Mouse (Mus musculus): ENCODE results near the gene 4930544G11Rik. TPM values are rescaled to one million over a fixed set of nuclear protein-coding genes. Genes with fewer than 3 reads are reported as not detected.

The 4930544G11Rik gene
- polyA plus RNA-seq, 1 experiment from 2014 or later = not detected

DNA sequence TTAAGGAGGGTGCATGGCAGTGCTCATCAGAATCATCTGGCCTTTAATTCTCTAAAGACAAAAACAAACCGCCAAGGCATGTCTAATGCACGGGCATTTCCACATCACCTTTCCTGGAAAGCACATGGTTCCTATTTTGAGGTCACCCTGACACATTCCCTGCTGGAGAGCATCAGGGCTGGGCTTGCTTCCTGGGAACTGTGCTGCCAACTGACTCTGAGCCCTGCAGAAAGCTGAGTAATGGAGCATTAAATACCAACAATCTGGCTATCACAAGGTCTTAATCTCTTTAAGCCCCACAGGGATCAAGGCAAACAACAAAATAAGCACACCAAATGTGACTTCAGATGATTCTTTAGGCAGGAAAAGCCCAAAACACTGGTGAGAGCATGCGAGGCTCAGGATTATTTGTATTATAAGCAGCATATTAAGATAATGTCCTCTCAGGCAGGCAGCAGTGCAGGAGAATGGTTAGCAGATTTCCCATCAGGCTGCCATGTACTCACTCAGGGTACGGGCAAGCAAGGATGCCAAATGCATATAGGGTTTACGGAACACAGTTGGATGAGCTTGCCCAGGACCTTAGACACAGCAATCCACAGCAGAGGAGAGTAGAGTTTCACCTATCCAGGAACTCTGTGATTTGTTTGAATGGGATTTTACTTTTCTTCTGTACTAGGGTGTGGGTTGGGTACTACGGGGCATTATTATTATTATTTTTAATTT is 17.1 kb downstream of the 4930544G11Rik start:
- Histone ChIP-seq H3K27ac (ENCODE audit: poor library complexity, severe bottlenecking) (no peak overlapping the region), H3K9me3 (replicated peaks) (no peaks in the 10 kb centered on the region), H3K4me1 (replicated peaks) (no peaks in the 10 kb centered on the region), H3K9ac (no peak overlapping the region), H3K4me3 (no peak overlapping the region), H3K36me3 (no peaks in the 10 kb centered on the region), H3K4me2 (no peak overlapping the region), H3K27me3 (replicated peaks) (no peaks in the 10 kb centered on the region)
- 60% methylated on average over 6 of the region's 6 CpGs for WGBS
- no peak for ATAC-seq (ENCODE audit: insufficient number of reproducible peaks, low FRiP score)

DNA sequence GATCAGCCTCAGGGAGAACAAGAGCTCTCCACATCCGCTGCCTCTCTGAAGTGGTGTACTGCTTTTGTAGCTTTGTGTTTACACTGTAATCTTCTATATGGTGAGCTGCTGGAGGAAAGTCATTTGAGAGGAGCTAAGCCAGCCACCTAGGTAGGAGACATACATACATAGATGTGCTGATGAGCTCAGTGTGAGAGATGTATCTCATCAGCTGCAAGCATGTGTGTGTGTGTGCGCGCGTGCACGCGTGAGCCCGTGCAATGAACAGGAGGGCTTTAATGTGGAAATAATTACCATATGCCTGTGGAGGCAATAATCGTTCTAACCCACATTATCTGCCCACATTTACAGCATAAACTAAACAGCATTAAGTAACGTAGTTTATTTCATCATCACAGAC is 18.0 kb downstream of the 4930544G11Rik start:
- Histone ChIP-seq H3K27me3 (replicated peaks) (no peaks in the 10 kb centered on the region), H3K36me3 (no peaks in the 10 kb centered on the region), H3K9me3 (replicated peaks) (no peaks in the 10 kb centered on the region), H3K27ac (ENCODE audit: poor library complexity, severe bottlenecking) (no peak overlapping the region), H3K4me1 (replicated peaks) (no peaks in the 10 kb centered on the region), H3K4me3 (no peak overlapping the region), H3K4me2 (no peak overlapping the region), H3K9ac (no peak overlapping the region)
- no peak for ATAC-seq (ENCODE audit: insufficient number of reproducible peaks, low FRiP score)
- 89% methylated on average over 9 of the region's 9 CpGs for WGBS

DNA sequence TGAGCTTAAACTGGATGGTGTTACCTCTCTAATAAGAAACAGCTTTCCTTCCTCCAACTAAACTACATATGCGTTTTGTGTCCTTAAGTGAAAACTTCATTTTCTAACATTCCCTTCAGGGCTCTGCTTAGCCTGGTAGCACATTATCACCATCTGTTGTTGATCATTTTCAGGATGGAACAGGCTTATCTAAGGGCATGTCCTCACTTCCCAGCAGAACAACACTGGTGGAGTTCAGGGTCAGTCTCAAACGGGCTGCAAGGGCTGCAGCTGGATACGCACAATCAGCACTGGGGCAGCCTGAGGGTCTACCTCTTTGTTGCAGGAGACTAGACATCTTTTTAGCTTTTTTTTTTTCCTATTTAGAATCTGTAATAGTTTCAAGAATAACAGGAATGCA is 39.7 kb downstream of the 4930544G11Rik start:
- ATAC-seq (ENCODE audit: insufficient number of reproducible peaks, low FRiP score) = no peak

GRCm38 (mm10) chr6:65998343-65998742 is 45.9 kb downstream of the 4930544G11Rik start:
- no peaks in the 10 kb centered on the region for H3K9me3 ChIP-seq (replicated peaks)
- no peak overlapping the region for H3K4me2 ChIP-seq
- no peaks in the 10 kb centered on the region for H3K4me1 ChIP-seq (replicated peaks)
- no peak overlapping the region for H3K9ac ChIP-seq
- no peak overlapping the region for H3K4me3 ChIP-seq
- no peaks in the 10 kb centered on the region for H3K36me3 ChIP-seq
- H3K27me3 ChIP-seq (replicated peaks) = no peaks in the 10 kb centered on the region
- ATAC-seq (ENCODE audit: insufficient number of reproducible peaks, low FRiP score) = no peak
- no peak overlapping the region for H3K27ac ChIP-seq (ENCODE audit: poor library complexity, severe bottlenecking)

More for the DNA sequence above, 39.7 kb downstream of the 4930544G11Rik start:
- 49% methylated on average over 3 of the region's 3 CpGs for WGBS
- no peak overlapping the region for H3K27ac ChIP-seq (ENCODE audit: poor library complexity, severe bottlenecking)
- H3K4me1 ChIP-seq (replicated peaks) = no peaks in the 10 kb centered on the region
- no peak overlapping the region for H3K9ac ChIP-seq
- H3K36me3 ChIP-seq = no peaks in the 10 kb centered on the region
- H3K27me3 ChIP-seq (replicated peaks) = no peaks in the 10 kb centered on the region
- no peak overlapping the region for H3K4me2 ChIP-seq
- H3K9me3 ChIP-seq (replicated peaks) = no peaks in the 10 kb centered on the region
- H3K4me3 ChIP-seq = no peak overlapping the region

Other genes starting within 250 kb of the 4930544G11Rik start
- 12.0 and 13.8 TPM in 2 replicates for gene Prdm5, start 173.6 kb upstream of the 4930544G11Rik start, polyA plus RNA-seq (2016; fragmentation: Nextera tagmentation; extraction: Ambion mirVana)

Measured in heart, embryonic 12.5 days (tissue).